Mouse (Mus musculus) limb, embryonic 14.5 days (tissue): Measurements from ENCODE around the gene Vps33b. TPM values are rescaled to one million over a fixed set of nuclear protein-coding genes. Genes with fewer than 3 reads are reported as not detected.

ENCODE experiments used
- ATAC-seq: fragments of 200-750 bp; cut with Nextera tagmentation; 2 replicates; pipeline ENCODE4 v1.8.0; 2017; ENCODE audit warnings: low read depth, moderate number of reproducible peaks, moderate TSS enrichment; ENCODE audit not compliant: low FRiP score
- DNase-seq: peaks from one replicate; pipeline ENCODE4 v3.0.0-alpha.2; 2015; ENCODE audit warnings: low spot score
- H3K27ac ChIP-seq: fragments of 300-500 bp; sonication (generic); replicated peaks from 2 replicates; pipeline ENCODE4 v1.5.1; 2014; ENCODE audit warnings: low read depth, mild to moderate bottlenecking, low read length, moderate library complexity, mixed read lengths
- H3K27me3 ChIP-seq: fragments of 300-500 bp; sonication (generic); 2 replicates; pipeline ENCODE4 v1.6.1; 2014; ENCODE audit warnings: low read length, mixed read lengths; ENCODE audit not compliant: control insufficient read depth, insufficient read depth
- H3K36me3 ChIP-seq: fragments of 300-500 bp; sonication (generic); 2 replicates; pipeline ENCODE4 v1.6.1; 2014; ENCODE audit warnings: mild to moderate bottlenecking, low read length, moderate library complexity, mixed read lengths; ENCODE audit not compliant: control insufficient read depth, insufficient read depth
- H3K4me1 ChIP-seq: fragments of 300-500 bp; sonication (generic); 2 replicates; pipeline ENCODE4 v1.6.1; 2014; ENCODE audit warnings: antibody characterized with exemption, low read length, mixed read lengths; ENCODE audit not compliant: control insufficient read depth, insufficient read depth
- H3K4me2 ChIP-seq: fragments of 300-500 bp; sonication (generic); replicated peaks from 2 replicates; pipeline ENCODE4 v1.6.1; 2014; ENCODE audit warnings: low read depth, mild to moderate bottlenecking, low read length, moderate library complexity; ENCODE audit not compliant: severe bottlenecking
- H3K4me3 ChIP-seq: fragments of 300-500 bp; sonication (generic); replicated peaks from 2 replicates; pipeline ENCODE4 v1.5.1; 2014; ENCODE audit warnings: low read length
- H3K9ac ChIP-seq: fragments of 300-500 bp; sonication (generic); 2 replicates; pipeline ENCODE4 v1.6.1; 2014; ENCODE audit warnings: mild to moderate bottlenecking, low read depth, low read length, moderate library complexity; ENCODE audit not compliant: severe bottlenecking
- H3K9me3 ChIP-seq: fragments of 300-500 bp; sonication (generic); 2 replicates; pipeline ENCODE4 v1.6.1; 2016; ENCODE audit warnings: low read length; ENCODE audit not compliant: control insufficient read depth
- POLR2A ChIP-seq: fragments of 200-500 bp; IDR thresholded peaks from 2 replicates; pipeline ENCODE4 v1.8.0; 2012; ENCODE audit warnings: inconsistent platforms, mild to moderate bottlenecking, moderate library complexity, borderline replicate concordance; ENCODE audit not compliant: insufficient read depth, insufficient read length; ENCODE audit errors: extremely low read depth
- WGBS: fragments of 180-500 bp; shearing (Covaris S2); extraction: QIAGEN DNeasy Blood & Tissue Kit; methylation state at CpG from one replicate; pipeline ENCODE4 v1.1.7; 2014; 5-methylcytosine and 5-hydroxymethylcytosine counted together
- polyA plus RNA-seq, 2 experiments: library from polyadenylated mRNA; depleted of rRNA in 1 of 2; stranded (reverse) in 1 of 2; unstranded in 1 of 2; fragments of >200 nt; fragmentation: Nextera tagmentation in 1 of 2; extraction: Ambion mirVana in 1 of 2; gene quantifications; 2 replicates each; pipeline versions ENCODE4 v1.2.1 to v1.2.3; 2012 to 2014

The Vps33b gene
- polyA plus RNA-seq, 2 experiments, result 8.6 to 17.0 TPM

GRCm38 (mm10) chr7:80339371-80339770 lies 69.9 kb downstream of the Vps33b start:
- Histone ChIP-seq H3K27ac (no peak overlapping the region), H3K4me1 (peaks cover 28% of the 10 kb centered on the region), H3K36me3 (peaks cover 28% of the 10 kb centered on the region), H3K9me3 (no peaks in the 10 kb centered on the region), H3K27me3 (no peaks in the 10 kb centered on the region), H3K4me2 (peak overlapping the region; percentile 88), H3K9ac (peak overlapping the region; percentile 68), H3K4me3 (peak overlapping the region; percentile 56)
- DNase-seq (no peak), ATAC-seq (no peak)
- TF ChIP-seq POLR2A, result no peak
- 4% methylated on average over 17 of the region's 17 CpGs for WGBS

- peak overlapping the region; percentile 68 for H3K9ac ChIP-seq
- peak overlapping the region; percentile 91 for H3K27ac ChIP-seq
These were observed 70.6 kb downstream of the Vps33b start for GRCm38 (mm10) chr7:80339793-80340628.

GRCm38 (mm10) chr7:80340793-80341192 lies 71.3 kb downstream of the Vps33b start, which contains the start of gene Unc45a:
TSS of gene Unc45a (minus strand) at chr7:80341005.
- Histone ChIP-seq H3K9ac (peak within 1 kb of the TSS; percentile 68), H3K27ac (peak within 1 kb of the TSS; percentile 91), H3K9me3 (no peaks in the 10 kb centered on the region), H3K36me3 (peaks cover 20% of the 10 kb centered on the region), H3K27me3 (no peaks in the 10 kb centered on the region), H3K4me1 (peaks cover 28% of the 10 kb centered on the region), H3K4me2 (peak within 1 kb of the TSS; percentile 88), H3K4me3 (peak within 1 kb of the TSS; percentile 56)
- no peak for TF ChIP-seq POLR2A
- WGBS, result 2% methylated on average over 11 of the region's 11 CpGs
- DNase-seq (peak; percentile 73), ATAC-seq (peak; percentile 58)

More at GRCm38 (mm10) chr7:80339793-80340628, 70.6 kb downstream of the Vps33b start:
- no peaks in the 10 kb centered on the region for H3K27me3 ChIP-seq
- under 1% methylated on average over 45 of the region's 45 CpGs for WGBS
- H3K4me2 ChIP-seq, result peak overlapping the region; percentile 88
- peaks cover 22% of the 10 kb centered on the region for H3K36me3 ChIP-seq
- peaks cover 28% of the 10 kb centered on the region for H3K4me1 ChIP-seq
- H3K9me3 ChIP-seq, result no peaks in the 10 kb centered on the region
- DNase-seq (peak; percentile 97), ATAC-seq (peak; percentile 96)
- TF ChIP-seq POLR2A, result peak; percentile 81; the same call in 1 of the 2 replicates
- H3K4me3 ChIP-seq, result peak overlapping the region; percentile 56

Other genes starting within 250 kb of the Vps33b start
- 24.7 and 35.5 TPM in 2 replicates for gene Zfp710, start 244.8 kb upstream of the Vps33b start, polyA plus RNA-seq (2012; rRNA removed)
- 15.0 and 16.9 TPM in 2 replicates for gene Zfp710, start 244.8 kb upstream of the Vps33b start, polyA plus RNA-seq (2014; fragmentation: Nextera tagmentation; extraction: Ambion mirVana)
- 457 and 501 TPM in 2 replicates for gene Idh2, start 154.3 kb upstream of the Vps33b start, polyA plus RNA-seq (2012; rRNA removed)
- 580 and 595 TPM in 2 replicates for gene Idh2, start 154.3 kb upstream of the Vps33b start, polyA plus RNA-seq (2014; fragmentation: Nextera tagmentation; extraction: Ambion mirVana)
- 8.2 and 12.3 TPM in 2 replicates for gene Sema4b, start 82.8 kb upstream of the Vps33b start, polyA plus RNA-seq (2012; rRNA removed)
- 11.5 and 12.0 TPM in 2 replicates for gene Sema4b, start 82.8 kb upstream of the Vps33b start, polyA plus RNA-seq (2014; fragmentation: Nextera tagmentation; extraction: Ambion mirVana)
- 37.8 and 52.0 TPM in 2 replicates for gene Cib1, start 36.8 kb upstream of the Vps33b start, polyA plus RNA-seq (2012; rRNA removed)
- gene Cib1, start 36.8 kb upstream of the Vps33b start, polyA plus RNA-seq (2014; fragmentation: Nextera tagmentation; extraction: Ambion mirVana), result 66.1 and 72.1 TPM in 2 replicates
- gene Gdpgp1, start 36.8 kb upstream of the Vps33b start, polyA plus RNA-seq (2012; rRNA removed), result 2.0 TPM in 2 replicates
- gene Gdpgp1, start 36.8 kb upstream of the Vps33b start, polyA plus RNA-seq (2014; fragmentation: Nextera tagmentation; extraction: Ambion mirVana), result 2.1 and 2.4 TPM in 2 replicates
- gene Ttll13, start 23.3 kb upstream of the Vps33b start, polyA plus RNA-seq (2012; rRNA removed), result 0.28 and 0.59 TPM in 2 replicates
- gene Ttll13, start 23.3 kb upstream of the Vps33b start, polyA plus RNA-seq (2014; fragmentation: Nextera tagmentation; extraction: Ambion mirVana), result 0.73 and 0.94 TPM in 2 replicates
- 50.0 and 51.6 TPM in 2 replicates for gene Ngrn, start 8.4 kb upstream of the Vps33b start, polyA plus RNA-seq (2012; rRNA removed)
- gene Ngrn, start 8.4 kb upstream of the Vps33b start, polyA plus RNA-seq (2014; fragmentation: Nextera tagmentation; extraction: Ambion mirVana), result 47.5 and 49.9 TPM in 2 replicates
- gene Prc1, start 24.8 kb downstream of the Vps33b start, polyA plus RNA-seq (2012; rRNA removed), result 78.5 and 79.9 TPM in 2 replicates
- 109 and 111 TPM in 2 replicates for gene Prc1, start 24.8 kb downstream of the Vps33b start, polyA plus RNA-seq (2014; fragmentation: Nextera tagmentation; extraction: Ambion mirVana)
- gene Rccd1, start 54.8 kb downstream of the Vps33b start, polyA plus RNA-seq (2012; rRNA removed), result 22.5 and 26.2 TPM in 2 replicates
- 8.0 and 10.2 TPM in 2 replicates for gene Rccd1, start 54.8 kb downstream of the Vps33b start, polyA plus RNA-seq (2014; fragmentation: Nextera tagmentation; extraction: Ambion mirVana)
- 55.1 and 62.6 TPM in 2 replicates for gene Unc45a, start 71.4 kb downstream of the Vps33b start, polyA plus RNA-seq (2012; rRNA removed)
- gene Unc45a, start 71.4 kb downstream of the Vps33b start, polyA plus RNA-seq (2014; fragmentation: Nextera tagmentation; extraction: Ambion mirVana), result 36.9 and 40.4 TPM in 2 replicates
- 48.8 and 50.4 TPM in 2 replicates for gene Hddc3, start 73.5 kb downstream of the Vps33b start, polyA plus RNA-seq (2012; rRNA removed)
- 23.1 and 23.8 TPM in 2 replicates for gene Hddc3, start 73.5 kb downstream of the Vps33b start, polyA plus RNA-seq (2014; fragmentation: Nextera tagmentation; extraction: Ambion mirVana)
- 64.8 and 89.1 TPM in 2 replicates for gene Man2a2, start 101.7 kb downstream of the Vps33b start, polyA plus RNA-seq (2012; rRNA removed)
- 14.8 and 18.4 TPM in 2 replicates for gene Man2a2, start 101.7 kb downstream of the Vps33b start, polyA plus RNA-seq (2014; fragmentation: Nextera tagmentation; extraction: Ambion mirVana)
- 23.5 and 26.0 TPM in 2 replicates for gene Fes, start 118.3 kb downstream of the Vps33b start, polyA plus RNA-seq (2012; rRNA removed)
- 12.6 and 14.5 TPM in 2 replicates for gene Fes, start 118.3 kb downstream of the Vps33b start, polyA plus RNA-seq (2014; fragmentation: Nextera tagmentation; extraction: Ambion mirVana)
- gene Furin, start 135.8 kb downstream of the Vps33b start, polyA plus RNA-seq (2012; rRNA removed), result 40.5 and 58.3 TPM in 2 replicates
- 17.0 and 19.8 TPM in 2 replicates for gene Furin, start 135.8 kb downstream of the Vps33b start, polyA plus RNA-seq (2014; fragmentation: Nextera tagmentation; extraction: Ambion mirVana)